Mouse (Mus musculus): ENCODE results near the gene Agap1.

- TF ChIP-seq CTCF (conservative IDR thresholded peaks at IDR 0.05; ENCODE audit: insufficient read depth, insufficient read length, low read depth, low read length): peak; percentile 99
- TF ChIP-seq POLR2A (IDR thresholded peaks at IDR 0.05; ENCODE audit: low read depth, low read length): no peak
Measured at GRCm38 (mm10) chr1:89646326-89647018, 191.9 kb downstream of the Agap1 start.

Data from kidney, adult 2 months (tissue).